Mouse (Mus musculus): ENCODE results near the gene I0C0044D17Rik.

- no peak for TF ChIP-seq CTCF (IDR thresholded peaks at IDR 0.05; ENCODE audit: low read depth)
- no peak for TF ChIP-seq EP300 (IDR thresholded peaks at IDR 0.05; ENCODE audit: low read depth)
These were observed 34.4 kb downstream of the I0C0044D17Rik start for GRCm38 (mm10) chr4:98789133-98789765.

All from heart, postnatal 0 days (tissue).